Mouse (Mus musculus) midbrain, postnatal 0 days (tissue): ENCODE results near the gene Mrpl43. TPM values are rescaled to one million over a fixed set of nuclear protein-coding genes. Genes with fewer than 3 reads are reported as not detected.

Experiments used
- ATAC-seq: fragments of 200-750 bp; cut with Nextera tagmentation; 2 replicates; pipeline ENCODE4 v1.8.0; 2017; ENCODE audit warnings: moderate number of reproducible peaks, mild to moderate bottlenecking, moderate TSS enrichment, moderate library complexity; ENCODE audit not compliant: low FRiP score
- DNase-seq: peaks from one replicate; pipeline ENCODE4 v3.0.0-alpha.2; 2015; ENCODE audit warnings: low spot score
- H3K27ac ChIP-seq: fragments of 300-500 bp; sonication (generic); 2 replicates; pipeline ENCODE4 v1.5.1; 2014; ENCODE audit warnings: low read depth, mild to moderate bottlenecking, low read length, mixed read lengths
- H3K27me3 ChIP-seq: fragments of 300-500 bp; sonication (generic); 2 replicates; pipeline ENCODE4 v1.6.1; 2014; ENCODE audit warnings: low read length, control low read depth, mixed read lengths; ENCODE audit not compliant: insufficient read depth
- H3K36me3 ChIP-seq: fragments of 300-500 bp; sonication (generic); 2 replicates; pipeline ENCODE4 v1.6.1; 2014; ENCODE audit warnings: low read length, control low read depth, mixed read lengths; ENCODE audit not compliant: insufficient read depth
- H3K4me1 ChIP-seq: fragments of 300-500 bp; sonication (generic); 2 replicates; pipeline ENCODE4 v1.6.1; 2014; ENCODE audit warnings: mild to moderate bottlenecking, control low read depth, antibody characterized with exemption, low read length, mixed read lengths; ENCODE audit not compliant: insufficient read depth
- H3K4me2 ChIP-seq: fragments of 300-500 bp; sonication (generic); 2 replicates; pipeline ENCODE4 v1.6.1; 2014; ENCODE audit warnings: low read depth, mild to moderate bottlenecking, low read length, mixed read lengths; ENCODE audit not compliant: poor library complexity, severe bottlenecking
- H3K4me3 ChIP-seq: fragments of 300-500 bp; sonication (generic); 2 replicates; pipeline ENCODE4 v1.5.1; 2014; ENCODE audit warnings: low read depth, mild to moderate bottlenecking, low read length, moderate library complexity
- H3K9ac ChIP-seq: fragments of 300-500 bp; sonication (generic); replicated peaks from 2 replicates; pipeline ENCODE4 v1.6.1; 2014; ENCODE audit warnings: mild to moderate bottlenecking, low read length, moderate library complexity, mixed read lengths; ENCODE audit not compliant: poor library complexity, severe bottlenecking
- H3K9me3 ChIP-seq: fragments of 300-500 bp; sonication (generic); 2 replicates; pipeline ENCODE4 v1.6.1; 2016; ENCODE audit warnings: low read length, control low read depth
- CTCF ChIP-seq: IDR thresholded peaks from 2 replicates; pipeline ENCODE4 v1.5.1; 2016; ENCODE audit warnings: antibody characterized with exemption, mild to moderate bottlenecking
- WGBS: fragments of 180-500 bp; shearing (Covaris S2); extraction: QIAGEN DNeasy Blood & Tissue Kit; methylation state at CpG from one replicate; pipeline ENCODE4 v1.1.7; 2014; 5-methylcytosine and 5-hydroxymethylcytosine counted together
- polyA plus RNA-seq: library from polyadenylated mRNA; unstranded; fragments of >200 nt; fragmentation: Nextera tagmentation; extraction: Ambion mirVana; gene quantifications from 2 replicates; pipeline ENCODE4 v1.2.1, GENCODE M21; 2015
- total RNA-seq: library from RNA; depleted of rRNA; stranded (reverse); fragments of >200 nt; gene quantifications from 2 replicates; pipeline ENCODE4 v1.2.3, GENCODE M21; 2014

Gene Mrpl43
- total and polyA plus RNA-seq, 2 experiments from 2014 or later = 87.6 to 105 TPM

GRCm38 (mm10) chr19:44997786-44998185 lies 8.5 kb downstream of the Mrpl43 start:
- Histone ChIP-seq H3K4me1 (no peaks in the 10 kb centered on the region), H3K27ac (no peak overlapping the region), H3K9me3 (no peaks in the 10 kb centered on the region), H3K9ac (no peak overlapping the region), H3K36me3 (peaks cover 63% of the 10 kb centered on the region), H3K27me3 (no peaks in the 10 kb centered on the region), H3K4me3 (no peak overlapping the region), H3K4me2 (no peak overlapping the region)
- no peak for TF ChIP-seq CTCF
- WGBS = 86% methylated on average over 11 of the region's 11 CpGs
- ATAC-seq (0 out of 2 replicates have a peak, but pooled peaks have one; percentile 20), DNase-seq (no peak)

GRCm38 (mm10) chr19:44992712-44993111 lies 13.5 kb downstream of the Mrpl43 start:
- H3K9ac ChIP-seq = no peak overlapping the region
- no peak overlapping the region for H3K4me3 ChIP-seq
- H3K27me3 ChIP-seq = no peaks in the 10 kb centered on the region
- H3K36me3 ChIP-seq = peaks cover 24% of the 10 kb centered on the region
- H3K27ac ChIP-seq = no peak overlapping the region
- H3K4me2 ChIP-seq = no peak overlapping the region
- H3K9me3 ChIP-seq = no peaks in the 10 kb centered on the region
- WGBS = 76% methylated on average over 7 of the region's 7 CpGs
- DNase-seq (no peak), ATAC-seq (no peak)
- TF ChIP-seq CTCF = no peak
- H3K4me1 ChIP-seq = peaks cover 10% of the 10 kb centered on the region

DNA sequence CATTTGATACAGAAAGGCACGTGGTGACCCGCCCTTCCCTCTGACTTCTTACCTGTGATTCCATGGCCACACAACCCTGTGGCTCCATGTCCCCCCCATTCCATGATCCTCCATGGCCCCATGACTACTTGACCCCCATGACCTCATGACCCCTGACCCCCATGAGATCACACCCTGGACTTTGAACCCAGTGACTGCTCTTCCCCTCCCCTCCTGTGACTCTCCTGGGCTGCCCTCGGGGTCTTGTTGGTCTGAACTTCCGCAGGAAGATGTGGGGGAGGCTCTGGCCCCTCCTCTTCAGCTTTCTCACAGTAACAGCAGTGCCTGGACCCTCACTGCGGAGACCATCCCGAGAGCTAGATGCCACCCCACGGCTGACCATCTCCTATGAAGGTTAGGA lies 14.0 kb downstream of the Mrpl43 start:
- peaks cover 10% of the 10 kb centered on the region for H3K4me1 ChIP-seq
- H3K4me2 ChIP-seq = no peak overlapping the region
- DNase-seq = no peak
- H3K27ac ChIP-seq = no peak overlapping the region
- no peak overlapping the region for H3K9ac ChIP-seq
- WGBS = 64% methylated on average over 7 of the region's 7 CpGs
- H3K9me3 ChIP-seq = no peaks in the 10 kb centered on the region
- H3K27me3 ChIP-seq = no peaks in the 10 kb centered on the region
- peaks cover 23% of the 10 kb centered on the region for H3K36me3 ChIP-seq
- TF ChIP-seq CTCF = no peak
- no peak for ATAC-seq
- H3K4me3 ChIP-seq = no peak overlapping the region

GRCm38 (mm10) chr19:44991031-44991430 lies 15.2 kb downstream of the Mrpl43 start:
- 92% methylated on average over 8 of the region's 8 CpGs for WGBS
- no peak for TF ChIP-seq CTCF

DNA sequence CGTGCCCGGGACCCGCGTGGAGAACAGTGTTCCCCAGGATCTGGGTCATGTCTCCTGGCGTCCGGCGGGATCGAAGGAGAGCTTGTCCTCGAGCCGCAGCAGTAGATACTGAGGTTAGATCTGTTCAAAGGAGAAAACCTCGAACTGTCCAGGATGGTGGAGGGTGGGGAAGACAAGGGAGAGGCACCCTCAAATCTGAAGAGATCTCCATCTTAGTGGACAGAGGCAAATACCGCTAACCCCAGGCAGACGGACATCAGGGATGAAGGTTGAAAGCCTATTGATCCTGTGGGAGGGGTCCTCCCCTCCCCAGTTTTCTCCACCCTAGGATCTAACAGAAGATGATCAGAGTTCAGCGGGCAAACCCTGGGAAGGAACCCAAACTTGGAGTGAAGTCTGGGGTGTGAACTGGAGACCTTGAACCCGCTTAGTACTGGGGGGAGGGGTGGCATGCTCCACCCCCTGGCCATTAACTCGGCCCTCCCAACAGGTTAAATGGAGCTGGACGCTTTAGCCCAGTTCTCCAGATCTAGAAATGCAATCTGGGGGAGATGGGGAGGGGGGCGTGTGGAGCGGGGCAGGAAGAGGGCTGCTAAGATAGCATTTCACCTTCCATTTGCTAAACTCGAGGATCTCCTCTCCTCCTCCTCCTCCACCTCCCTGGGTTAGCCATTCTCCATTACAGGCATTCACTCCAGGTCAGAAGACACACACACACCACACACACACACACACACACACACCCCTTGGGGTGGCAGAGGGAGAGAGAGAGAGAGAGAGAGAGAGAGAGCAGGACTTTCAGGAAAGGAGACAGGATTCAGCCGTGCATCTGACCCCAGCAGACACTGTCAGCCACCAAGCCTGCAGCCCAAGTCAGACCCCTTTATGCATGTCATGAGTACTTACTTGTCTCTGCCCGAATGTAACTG lies 16.4 kb downstream of the Mrpl43 start:
- ATAC-seq (peak; percentile 42), DNase-seq (no peak)
- H3K4me2 ChIP-seq = peak overlapping the region; percentile 81
- H3K9ac ChIP-seq = peak overlapping the region; percentile 96
- H3K27ac ChIP-seq = peak overlapping the region; percentile 65
- TF ChIP-seq CTCF = no peak
- H3K4me3 ChIP-seq = peak overlapping the region; percentile 71
- no peaks in the 10 kb centered on the region for H3K27me3 ChIP-seq
- H3K4me1 ChIP-seq = peaks cover 10% of the 10 kb centered on the region
- H3K9me3 ChIP-seq = no peaks in the 10 kb centered on the region
- WGBS = 4% methylated on average over 21 of the region's 22 CpGs
- H3K36me3 ChIP-seq = peaks cover 13% of the 10 kb centered on the region

More at GRCm38 (mm10) chr19:44991031-44991430, 15.2 kb downstream of the Mrpl43 start:
- Histone ChIP-seq H3K4me2 (peak overlapping the region; percentile 81), H3K4me1 (peaks cover 10% of the 10 kb centered on the region), H3K9ac (0 out of 2 replicates have a peak overlapping the region, but pooled peaks have one; percentile 19), H3K27me3 (no peaks in the 10 kb centered on the region), H3K27ac (no peak overlapping the region), H3K36me3 (peaks cover 15% of the 10 kb centered on the region), H3K9me3 (no peaks in the 10 kb centered on the region), H3K4me3 (no peak overlapping the region)
- ATAC-seq (no peak), DNase-seq (no peak)
